Mouse (Mus musculus) liver, embryonic 15.5 days (tissue): ENCODE measurements at regions not wholly inside any gene's neighbourhood (a gene's known extent, or its start where the extent isn't known, plus 50 kb on each side); places are given as distances from the start of the nearest gene placed in this dataset.

Experiments used
- ATAC-seq: fragments of 200-750 bp; cut with Nextera tagmentation; 2 replicates; pipeline ENCODE4 v1.8.0; 2017; ENCODE audit warnings: moderate number of reproducible peaks, mild to moderate bottlenecking, moderate library complexity; ENCODE audit not compliant: insufficient read depth
- H3K27ac ChIP-seq: fragments of 300-500 bp; sonication (generic); replicated peaks from 2 replicates; pipeline ENCODE4 v1.5.1; 2015; ENCODE audit warnings: mild to moderate bottlenecking, inconsistent platforms
- H3K27me3 ChIP-seq: fragments of 300-500 bp; sonication (generic); 2 replicates; pipeline ENCODE4 v1.6.1; 2015; ENCODE audit warnings: mild to moderate bottlenecking, inconsistent platforms
- H3K36me3 ChIP-seq: fragments of 300-500 bp; sonication (generic); replicated peaks from 2 replicates; pipeline ENCODE4 v1.6.1; 2015; ENCODE audit warnings: moderate library complexity, mild to moderate bottlenecking, inconsistent platforms
- H3K4me1 ChIP-seq: fragments of 300-500 bp; sonication (generic); replicated peaks from 2 replicates; pipeline ENCODE4 v1.6.1; 2015; ENCODE audit warnings: inconsistent platforms
- H3K4me2 ChIP-seq: fragments of 300-500 bp; sonication (generic); 2 replicates; pipeline ENCODE4 v1.6.1; 2015; ENCODE audit warnings: moderate library complexity, mild to moderate bottlenecking, inconsistent platforms
- H3K4me3 ChIP-seq: fragments of 300-500 bp; sonication (generic); replicated peaks from 2 replicates; pipeline ENCODE4 v1.5.1; 2015; ENCODE audit warnings: mild to moderate bottlenecking, inconsistent platforms
- H3K9ac ChIP-seq: fragments of 300-500 bp; sonication (generic); 2 replicates; pipeline ENCODE4 v1.6.1; 2015; ENCODE audit warnings: moderate library complexity, mild to moderate bottlenecking, inconsistent platforms
- H3K9me3 ChIP-seq: fragments of 300-500 bp; sonication (generic); replicated peaks from 2 replicates; pipeline ENCODE4 v1.6.1; 2016; ENCODE audit warnings: inconsistent platforms
- WGBS: fragments of 180-500 bp; shearing (Covaris S2); methylation state at CpG from one replicate; pipeline ENCODE4 v1.1.7; 2015; ENCODE audit warnings: mixed read lengths; ENCODE audit not compliant: insufficient replicate concordance; 5-methylcytosine and 5-hydroxymethylcytosine counted together

GRCm38 (mm10) chr16:24150512-24150911 is 161.9 kb upstream of the Bcl6 start:
- no peak overlapping the region for H3K4me3 ChIP-seq
- no peak for ATAC-seq
- no peaks in the 10 kb centered on the region for H3K36me3 ChIP-seq
- no peak overlapping the region for H3K4me2 ChIP-seq
- H3K4me1 ChIP-seq: peaks cover 10% of the 10 kb centered on the region
- no peak overlapping the region for H3K27ac ChIP-seq
- whole genome bisulfite sequencing: 50% methylated on average over 2 of the region's 2 CpGs
- H3K9ac ChIP-seq: no peak overlapping the region
- H3K27me3 ChIP-seq: no peaks in the 10 kb centered on the region
- H3K9me3 ChIP-seq: no peaks in the 10 kb centered on the region

DNA sequence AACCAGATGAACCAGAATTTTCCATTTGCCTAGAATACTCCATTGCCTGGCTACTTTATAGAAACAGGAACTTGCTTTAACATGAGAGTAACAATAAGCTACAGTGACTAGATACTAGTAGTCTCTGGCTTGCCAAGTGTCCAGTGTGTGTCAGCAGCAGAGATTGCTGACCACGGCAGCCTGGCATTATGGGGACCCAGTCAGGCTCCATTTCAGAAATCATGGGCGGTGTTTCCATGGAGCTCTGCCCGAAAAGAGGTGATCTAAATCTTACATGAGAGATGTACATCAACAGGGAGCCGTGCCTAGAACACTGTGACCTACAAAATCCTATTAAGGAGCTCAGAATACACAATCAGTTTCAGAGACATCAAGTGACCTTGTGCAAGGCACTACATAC is 160.8 kb upstream of the Bcl6 start:
- no peak for ATAC-seq
- peaks cover 10% of the 10 kb centered on the region for H3K4me1 ChIP-seq
- WGBS: 57% methylated on average over 4 of the region's 4 CpGs
- H3K4me3 ChIP-seq: no peak overlapping the region
- H3K27me3 ChIP-seq: no peaks in the 10 kb centered on the region
- no peaks in the 10 kb centered on the region for H3K9me3 ChIP-seq
- no peaks in the 10 kb centered on the region for H3K36me3 ChIP-seq
- H3K4me2 ChIP-seq: no peak overlapping the region
- no peak overlapping the region for H3K27ac ChIP-seq
- H3K9ac ChIP-seq: no peak overlapping the region

GRCm38 (mm10) chr16:24143894-24144293 is 155.2 kb upstream of the Bcl6 start:
- ATAC-seq: no peak
- H3K4me3 ChIP-seq: no peak overlapping the region
- no peaks in the 10 kb centered on the region for H3K4me1 ChIP-seq
- H3K27ac ChIP-seq: no peak overlapping the region
- no peaks in the 10 kb centered on the region for H3K27me3 ChIP-seq
- H3K36me3 ChIP-seq: no peaks in the 10 kb centered on the region
- H3K9me3 ChIP-seq: no peaks in the 10 kb centered on the region
- WGBS: 65% methylated on average over 3 of the region's 3 CpGs
- H3K9ac ChIP-seq: no peak overlapping the region
- H3K4me2 ChIP-seq: no peak overlapping the region

- Histone ChIP-seq H3K4me2 (no peak overlapping the region), H3K9me3 (no peaks in the 10 kb centered on the region), H3K27me3 (no peaks in the 10 kb centered on the region), H3K27ac (no peak overlapping the region), H3K4me3 (no peak overlapping the region), H3K9ac (no peak overlapping the region), H3K36me3 (no peaks in the 10 kb centered on the region), H3K4me1 (no peaks in the 10 kb centered on the region)
- ATAC-seq: no peak
- 35% methylated on average over 5 of the region's 5 CpGs for WGBS
Measured at GRCm38 (mm10) chr16:24142915-24143541, 154.4 kb upstream of the Bcl6 start.

- no peak overlapping the region for H3K27ac ChIP-seq
- H3K9ac ChIP-seq: no peak overlapping the region
- no peak for ATAC-seq
- H3K36me3 ChIP-seq: no peaks in the 10 kb centered on the region
- no peak overlapping the region for H3K4me3 ChIP-seq
- 62% methylated on average over 3 of the region's 3 CpGs for WGBS
- H3K27me3 ChIP-seq: no peaks in the 10 kb centered on the region
- no peak overlapping the region for H3K4me2 ChIP-seq
- 0 out of 2 replicates have a peak, but pooled peaks cover 5% of the 10 kb centered on the region for H3K4me1 ChIP-seq
- no peaks in the 10 kb centered on the region for H3K9me3 ChIP-seq
Measured at GRCm38 (mm10) chr16:24139109-24139508, 150.5 kb upstream of the Bcl6 start.

GRCm38 (mm10) chr16:24137266-24138033 is 148.8 kb upstream of the Bcl6 start:
- H3K27me3 ChIP-seq: no peaks in the 10 kb centered on the region
- H3K4me1 ChIP-seq: 0 out of 2 replicates have a peak, but pooled peaks cover 5% of the 10 kb centered on the region
- no peaks in the 10 kb centered on the region for H3K36me3 ChIP-seq
- no peaks in the 10 kb centered on the region for H3K9me3 ChIP-seq
- 57% methylated on average over 7 of the region's 7 CpGs for WGBS
- H3K4me2 ChIP-seq: no peak overlapping the region
- H3K9ac ChIP-seq: no peak overlapping the region
- no peak for ATAC-seq
- no peak overlapping the region for H3K4me3 ChIP-seq
- H3K27ac ChIP-seq: no peak overlapping the region

GRCm38 (mm10) chr16:24136483-24137148 is 148.0 kb upstream of the Bcl6 start:
- Histone ChIP-seq H3K4me2 (no peak overlapping the region), H3K27me3 (no peaks in the 10 kb centered on the region), H3K27ac (no peak overlapping the region), H3K4me3 (no peak overlapping the region), H3K36me3 (no peaks in the 10 kb centered on the region), H3K9me3 (no peaks in the 10 kb centered on the region), H3K4me1 (0 out of 2 replicates have a peak, but pooled peaks cover 5% of the 10 kb centered on the region), H3K9ac (no peak overlapping the region)
- no peak for ATAC-seq
- 31% methylated on average over 5 of the region's 5 CpGs for WGBS

DNA sequence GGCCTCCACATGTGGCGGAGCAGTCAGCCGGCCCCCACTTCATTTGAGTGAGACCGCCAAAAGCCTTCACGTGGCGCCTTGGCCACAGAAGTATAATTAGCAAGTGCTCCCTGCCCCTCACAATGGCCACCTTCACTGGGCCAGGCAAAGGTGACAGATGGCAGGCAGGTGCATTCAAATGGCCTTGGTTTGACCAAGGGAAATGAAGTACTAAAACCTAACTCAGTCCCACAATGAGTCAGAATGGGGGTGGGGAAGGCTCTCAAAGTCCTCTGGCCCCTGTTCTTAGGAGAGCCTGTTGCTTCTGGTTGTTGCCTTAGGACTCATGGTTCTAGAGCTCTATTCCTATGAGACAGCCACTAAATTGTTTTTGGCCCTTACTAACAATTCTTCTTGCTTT is 147.2 kb upstream of the Bcl6 start:
- 85% methylated on average over 5 of the region's 5 CpGs for WGBS
- no peak overlapping the region for H3K9ac ChIP-seq
- no peak overlapping the region for H3K4me3 ChIP-seq
- H3K4me1 ChIP-seq: 0 out of 2 replicates have a peak, but pooled peaks cover 5% of the 10 kb centered on the region
- no peak overlapping the region for H3K4me2 ChIP-seq
- no peaks in the 10 kb centered on the region for H3K36me3 ChIP-seq
- H3K27ac ChIP-seq: no peak overlapping the region
- no peak for ATAC-seq
- H3K9me3 ChIP-seq: no peaks in the 10 kb centered on the region
- no peaks in the 10 kb centered on the region for H3K27me3 ChIP-seq

GRCm38 (mm10) chr16:24135351-24135750 is 146.7 kb upstream of the Bcl6 start:
- WGBS: 69% methylated on average over 4 of the region's 4 CpGs

GRCm38 (mm10) chr16:24134486-24135050 is 145.9 kb upstream of the Bcl6 start:
- Histone ChIP-seq H3K27ac (no peak overlapping the region), H3K27me3 (no peaks in the 10 kb centered on the region), H3K4me2 (no peak overlapping the region), H3K9ac (no peak overlapping the region), H3K9me3 (no peaks in the 10 kb centered on the region), H3K4me1 (0 out of 2 replicates have a peak, but pooled peaks cover 5% of the 10 kb centered on the region), H3K4me3 (no peak overlapping the region), H3K36me3 (no peaks in the 10 kb centered on the region)
- ATAC-seq: no peak
- 49% methylated on average over 4 of the region's 4 CpGs for WGBS

More at GRCm38 (mm10) chr16:24135351-24135750, 146.7 kb upstream of the Bcl6 start:
- H3K36me3 ChIP-seq: no peaks in the 10 kb centered on the region
- no peak for ATAC-seq
- no peak overlapping the region for H3K9ac ChIP-seq
- H3K4me1 ChIP-seq: 0 out of 2 replicates have a peak, but pooled peaks cover 5% of the 10 kb centered on the region
- no peaks in the 10 kb centered on the region for H3K9me3 ChIP-seq
- H3K27ac ChIP-seq: no peak overlapping the region
- H3K27me3 ChIP-seq: no peaks in the 10 kb centered on the region
- no peak overlapping the region for H3K4me3 ChIP-seq
- no peak overlapping the region for H3K4me2 ChIP-seq

DNA sequence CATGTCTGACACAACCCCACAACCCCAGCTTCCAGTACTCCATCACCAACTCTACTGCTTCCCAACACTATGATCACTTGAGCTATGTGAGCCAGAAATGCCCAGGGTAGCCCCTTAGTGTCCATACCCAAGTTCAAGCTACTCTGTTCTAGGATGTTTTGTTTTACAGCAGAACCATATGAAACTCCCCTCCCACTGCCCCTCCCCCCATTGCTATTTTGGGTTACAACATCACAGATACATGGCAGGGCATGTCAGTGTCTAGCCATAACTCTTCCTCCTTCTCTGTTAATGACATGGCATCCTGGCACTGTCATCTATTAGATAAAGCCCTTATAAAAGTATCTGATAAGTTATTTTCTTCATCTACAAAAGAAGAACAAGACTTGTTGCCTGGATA is 142.0 kb upstream of the Bcl6 start:
- Histone ChIP-seq H3K36me3 (no peaks in the 10 kb centered on the region), H3K9me3 (no peaks in the 10 kb centered on the region), H3K27ac (no peak overlapping the region), H3K4me2 (no peak overlapping the region), H3K27me3 (no peaks in the 10 kb centered on the region), H3K4me1 (no peaks in the 10 kb centered on the region), H3K9ac (no peak overlapping the region), H3K4me3 (no peak overlapping the region)
- ATAC-seq: no peak
